ENCODE assay signal across 25 mouse cellular contexts in genomic region chrX:59034969-59035368, GRCm38 (mm10).
"Had no signal": no experiment of that assay in that cellular context is flagged by ENCODE, and none has a peak within 500 bp of the region (broad histone marks: within the 10 kb centered on the region; RNA-seq: fewer than 3 reads in every experiment).

No protein-coding gene starts in this region.

- ATAC-seq: hindbrain, postnatal 0 days; intestine, embryonic 16.5 days; liver, embryonic 12.5 days had no signal

- H3K36me3 ChIP-seq: heart, embryonic 10.5 days; heart, embryonic 12.5 days; hindbrain, embryonic 10.5 days; hindbrain, embryonic 12.5 days; hindbrain, embryonic 15.5 days; kidney, embryonic 15.5 days; limb, embryonic 13.5 days; limb, embryonic 15.5 days; liver, embryonic 12.5 days had no signal

- H3K27me3 ChIP-seq: heart, embryonic 12.5 days; hindbrain, embryonic 12.5 days; hindbrain, embryonic 15.5 days; kidney, embryonic 15.5 days; limb, embryonic 13.5 days; limb, embryonic 15.5 days; liver, embryonic 12.5 days had no signal

- H3K4me1 ChIP-seq: heart, embryonic 10.5 days; heart, embryonic 12.5 days; hindbrain, embryonic 10.5 days; hindbrain, embryonic 12.5 days; hindbrain, embryonic 15.5 days; kidney, embryonic 15.5 days; limb, embryonic 13.5 days; limb, embryonic 15.5 days; liver, embryonic 12.5 days had no signal

- H3K9me3 ChIP-seq: heart, embryonic 10.5 days; heart, embryonic 12.5 days; hindbrain, embryonic 10.5 days; hindbrain, embryonic 12.5 days; hindbrain, embryonic 15.5 days; kidney, embryonic 15.5 days; limb, embryonic 13.5 days; limb, embryonic 15.5 days; liver, embryonic 12.5 days had no signal

- H3K27ac ChIP-seq: heart, embryonic 10.5 days; hindbrain, embryonic 10.5 days; hindbrain, embryonic 12.5 days; hindbrain, embryonic 15.5 days; hindbrain, postnatal 0 days; kidney, embryonic 15.5 days; kidney, postnatal 0 days; limb, embryonic 13.5 days; limb, embryonic 15.5 days; liver, embryonic 12.5 days; liver, embryonic 14.5 days had no signal

- DNase-seq: gastrocnemius, postnatal 25 days; heart, adult 18-20 months; heart, postnatal 10 days; heart, postnatal 4 days; kidney, adult 11 months; kidney, adult 2 months; kidney, adult 9 months; kidney, postnatal 14 days; kidney, postnatal 36 days; layer of hippocampus, adult 9-11 months; layer of hippocampus, postnatal 36 days; left cerebral cortex, postnatal 4 days had no signal

- H3K4me3 ChIP-seq: heart, embryonic 10.5 days; heart, embryonic 12.5 days; hindbrain, embryonic 10.5 days; hindbrain, embryonic 12.5 days; hindbrain, embryonic 15.5 days; kidney, embryonic 15.5 days; limb, embryonic 13.5 days; limb, embryonic 15.5 days; liver, embryonic 12.5 days had no signal

- H3K9ac ChIP-seq: heart, embryonic 12.5 days; hindbrain, embryonic 12.5 days; hindbrain, embryonic 15.5 days; kidney, embryonic 15.5 days; limb, embryonic 13.5 days; limb, embryonic 15.5 days; liver, embryonic 12.5 days; liver, embryonic 14.5 days had no signal

- H3K4me2 ChIP-seq: heart, embryonic 12.5 days; hindbrain, embryonic 12.5 days; hindbrain, embryonic 15.5 days; kidney, embryonic 15.5 days; limb, embryonic 13.5 days; limb, embryonic 15.5 days; liver, embryonic 12.5 days had no signal
